Mouse (Mus musculus): ENCODE measurements at regions not wholly inside any gene's neighbourhood (a gene's known extent, or its start where the extent isn't known, plus 50 kb on each side); places are given as distances from the start of the nearest gene placed in this dataset.

DNA sequence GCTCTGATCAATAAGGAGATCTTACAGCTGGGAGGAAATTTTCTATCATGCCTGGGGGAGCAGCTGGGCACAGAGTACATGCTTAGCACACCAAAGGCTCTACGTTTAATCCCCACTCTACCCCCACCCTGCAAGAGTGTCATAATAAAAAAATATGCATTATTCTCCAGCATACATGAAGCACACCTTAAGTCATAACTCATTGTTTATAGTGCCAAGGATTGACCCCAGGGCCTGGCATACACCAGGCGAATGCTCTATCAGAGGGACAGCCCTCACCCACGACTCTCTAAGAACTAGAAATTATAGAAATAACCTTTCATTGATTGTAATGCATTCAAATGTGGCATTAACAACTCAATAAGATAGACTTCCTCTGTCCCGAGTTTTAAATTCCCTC lies 59.4 kb upstream of the Ppp2r5c start:
- no peak for DNase-seq (ENCODE audit: low spot score in 2 of 2)

DNA sequence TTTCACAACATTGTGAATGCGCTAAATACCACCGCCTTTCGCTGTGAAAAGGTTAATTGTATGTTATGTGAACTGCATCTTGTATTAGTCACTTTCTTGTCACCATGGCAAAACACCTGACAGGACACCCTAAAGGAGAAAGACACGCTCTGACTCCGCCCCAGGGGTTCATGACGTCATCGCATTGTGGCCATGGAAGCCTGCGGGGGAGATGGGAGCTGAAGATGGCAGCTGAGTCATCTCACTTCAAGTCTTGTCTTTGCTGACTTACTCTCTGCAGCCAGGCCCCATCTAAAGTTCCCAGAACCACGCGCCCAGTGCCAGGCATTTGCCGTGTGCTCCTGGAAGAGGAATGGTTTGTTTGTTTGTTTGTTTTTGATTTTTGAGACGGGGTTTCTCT lies 57.5 kb upstream of the Ppp2r5c start:
- no peak for DNase-seq (ENCODE audit: low spot score in 2 of 2)

DNA sequence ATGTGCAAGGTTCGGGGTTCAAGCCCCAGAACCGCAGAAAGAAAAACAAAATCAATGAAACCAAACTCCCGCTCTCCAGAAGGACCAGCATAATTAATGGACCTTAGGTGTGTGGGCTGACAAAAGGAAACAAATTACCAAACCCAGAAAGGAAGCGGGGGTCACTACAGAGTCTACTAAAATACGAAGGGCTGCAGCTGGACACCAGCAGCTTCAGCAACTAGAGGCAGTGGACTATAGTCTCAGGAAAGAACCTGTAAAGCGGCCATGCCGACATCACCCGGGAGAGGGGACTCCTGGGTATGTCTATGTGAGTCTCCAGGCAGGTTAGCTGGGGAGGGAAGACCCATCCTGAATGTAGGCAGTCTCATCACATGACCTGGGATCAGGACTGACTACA lies 55.5 kb upstream of the Ppp2r5c start:
- DNase-seq (ENCODE audit: low spot score in 2 of 2): no peak

DNA sequence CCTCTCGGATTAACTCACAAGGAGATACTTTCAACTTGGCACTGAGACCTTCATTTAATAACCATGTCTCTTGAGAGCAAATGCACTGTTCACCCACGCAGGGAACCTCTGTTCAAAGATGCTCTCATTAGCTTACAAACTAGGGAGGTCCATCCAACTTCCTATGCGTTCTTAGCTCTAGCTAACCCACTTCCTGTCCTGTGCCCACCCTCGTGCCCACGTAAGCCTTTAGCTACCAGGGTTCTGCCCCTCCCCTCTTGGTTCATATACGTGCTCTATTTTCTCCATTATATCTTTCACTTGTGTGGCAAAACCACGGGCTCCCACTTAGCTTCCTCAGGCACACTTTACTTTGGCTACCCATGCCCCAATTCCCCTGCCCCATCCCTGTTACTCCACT lies 53.4 kb upstream of the Ppp2r5c start:
- no peak for DNase-seq (ENCODE audit: low spot score in 2 of 2)
